Comparison of ENCODE assay signal across 17 mouse cellular contexts in the genomic region with DNA sequence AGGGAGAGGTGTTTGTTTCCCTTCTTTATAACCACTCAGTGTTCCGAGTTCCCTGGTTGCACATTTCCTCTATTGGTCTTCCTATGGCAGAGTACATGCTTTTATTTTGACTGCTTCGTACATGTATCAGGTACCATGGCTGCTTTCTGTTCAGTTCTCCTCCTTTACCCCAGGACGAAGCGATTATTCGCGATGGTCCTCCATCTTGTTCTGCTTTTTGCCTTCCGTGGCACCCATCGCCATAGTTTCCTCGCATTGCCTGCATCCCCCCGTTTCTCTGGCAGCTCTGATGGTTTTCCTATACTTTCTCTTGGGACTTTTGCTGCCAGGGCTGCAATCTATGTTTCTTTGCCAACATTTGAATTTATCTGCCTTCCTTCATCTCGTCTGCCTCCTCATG.
"Had no signal": no experiment of that assay in that cellular context is flagged by ENCODE, and none has a peak within 500 bp of the region (broad histone marks: within the 10 kb centered on the region; RNA-seq: fewer than 3 reads in every experiment).

No protein-coding gene starts in this region.

- H3K4me1 ChIP-seq: stomach, embryonic 15.5 days had no signal

- DNase-seq: retina, postnatal 1 day; right cerebral cortex, adult 18-20 months; right cerebral cortex, postnatal 14 days; right cerebral cortex, postnatal 25 days; right cerebral cortex, postnatal 4 days; spleen, adult 18-20 months; thymus, adult 18-20 months; thymus, adult 2 months; thymus, postnatal 14 days; thymus, postnatal 25 days; thymus, postnatal 36 days; thymus, postnatal 4 days had no signal

- H3K36me3 ChIP-seq: neural tube, embryonic 12.5 days; neural tube, embryonic 13.5 days; neural tube, embryonic 15.5 days; stomach, embryonic 15.5 days had no signal

- H3K4me2 ChIP-seq: neural tube, embryonic 12.5 days; neural tube, embryonic 13.5 days; neural tube, embryonic 15.5 days; stomach, embryonic 15.5 days had no signal

- H3K27ac ChIP-seq: neural tube, embryonic 12.5 days; neural tube, embryonic 13.5 days; neural tube, embryonic 15.5 days; stomach, embryonic 15.5 days; stomach, postnatal 0 days had no signal

- H3K9ac ChIP-seq: neural tube, embryonic 12.5 days; neural tube, embryonic 13.5 days; neural tube, embryonic 15.5 days; stomach, embryonic 15.5 days had no signal

- H3K27me3 ChIP-seq: neural tube, embryonic 12.5 days; neural tube, embryonic 13.5 days; neural tube, embryonic 15.5 days; stomach, embryonic 15.5 days had no signal

- H3K4me3 ChIP-seq: neural tube, embryonic 12.5 days; neural tube, embryonic 13.5 days; neural tube, embryonic 15.5 days; stomach, embryonic 15.5 days had no signal

- H3K9me3 ChIP-seq: neural tube, embryonic 12.5 days; neural tube, embryonic 13.5 days; neural tube, embryonic 15.5 days; stomach, embryonic 15.5 days had no signal
